Mouse (Mus musculus): ENCODE results near the gene Olfr26.
"Not testable (repeated sequence)": the region's sequence is repeated elsewhere in the genome, so short reads cannot be mapped to it uniquely, and the experiment has no call there.

Olfr26 gene

DNA sequence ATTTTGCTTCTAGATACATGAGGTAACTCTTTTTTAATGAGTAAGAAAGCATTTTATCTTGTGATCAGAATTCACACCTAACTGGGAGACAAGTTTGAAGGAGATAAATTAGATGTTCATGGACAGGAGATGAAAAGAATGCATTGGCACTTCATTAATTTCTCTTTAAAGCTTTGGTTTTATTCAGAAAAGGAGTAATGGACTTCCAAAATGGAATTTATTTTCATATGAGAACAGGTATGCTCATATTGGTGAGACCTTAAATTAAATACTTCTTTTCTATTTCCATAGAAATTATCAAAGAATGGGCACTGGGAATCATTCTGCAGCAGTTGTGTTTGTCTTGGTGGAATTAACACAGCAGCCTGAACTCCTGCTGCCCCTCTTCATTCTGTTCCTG lies at the start of gene Olfr26:
TSS of gene Olfr26 (plus strand) at position 301 of the 400 bp plus-strand sequence.
- no peak for DNase-seq (ENCODE audit: low spot score in 2 of 2)

DNA sequence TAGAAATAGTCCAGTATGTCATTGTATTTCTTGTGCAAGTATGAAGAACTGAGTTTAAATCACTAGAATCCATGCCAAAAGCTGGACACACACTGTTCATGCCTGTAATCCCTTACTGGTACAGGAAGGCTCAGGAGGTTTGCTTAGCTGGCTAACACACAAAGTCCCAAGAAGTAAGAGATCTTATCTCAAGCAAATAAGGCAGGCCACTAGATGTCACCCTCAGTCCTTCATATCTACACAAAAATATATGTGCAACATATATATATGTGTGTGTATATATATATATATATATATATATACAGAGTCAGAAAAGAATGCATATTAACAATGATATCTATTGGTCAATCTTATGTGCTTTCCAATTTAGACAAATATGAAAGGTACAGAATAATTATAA lies 49.2 kb upstream of the Olfr26 start:
- DNase-seq (ENCODE audit: low spot score in 2 of 2), result no peak

DNA sequence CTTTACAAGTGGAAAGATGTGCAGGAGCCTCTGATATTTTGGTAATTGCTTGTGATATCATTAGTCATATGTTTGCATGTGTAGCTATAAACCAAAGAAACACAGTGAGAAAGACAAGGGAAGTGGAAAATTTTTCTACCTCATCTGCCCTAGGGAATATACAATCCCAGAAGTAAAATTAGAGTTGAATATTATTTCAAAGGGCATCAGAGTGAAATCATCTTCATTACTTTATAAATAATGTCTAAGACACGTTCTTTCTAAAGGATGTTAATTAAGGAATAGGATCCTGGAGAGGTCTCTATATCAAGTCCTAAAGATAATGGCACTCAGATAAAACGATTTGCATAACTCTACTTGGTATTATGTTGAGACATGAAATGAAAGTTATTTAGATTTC lies 40.5 kb upstream of the Olfr26 start, which contains the start of gene Olfr922:
TSS of gene Olfr922 (plus strand) at position 301 of the 400 bp plus-strand sequence.
- no peak for DNase-seq (ENCODE audit: low spot score in 2 of 2)

DNA sequence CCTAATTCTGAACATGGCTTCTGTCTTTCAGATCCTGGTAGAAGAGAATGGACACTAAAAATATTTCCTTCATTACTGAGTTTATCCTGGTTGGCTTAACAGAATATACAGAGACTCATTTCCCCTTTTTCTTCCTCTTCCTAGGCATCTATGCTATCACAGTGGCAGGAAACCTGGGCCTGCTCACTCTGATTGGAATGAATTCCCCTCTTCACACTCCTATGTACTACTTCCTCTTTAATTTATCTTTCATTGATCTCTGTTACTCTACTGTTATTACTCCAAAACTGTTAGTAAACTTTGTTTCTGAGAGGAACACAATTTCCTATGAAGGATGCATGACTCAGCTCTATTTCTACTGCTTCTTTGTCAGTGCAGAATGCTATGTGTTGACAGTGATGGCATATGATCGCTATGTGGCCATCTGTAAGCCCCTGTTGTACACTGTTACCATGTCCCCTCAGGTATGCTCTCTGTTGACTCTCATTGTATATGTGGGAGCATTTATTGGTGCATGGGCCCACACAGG lies 39.3 kb upstream of the Olfr26 start:
- DNase-seq (ENCODE audit: low spot score in 2 of 2), result no peak

DNA sequence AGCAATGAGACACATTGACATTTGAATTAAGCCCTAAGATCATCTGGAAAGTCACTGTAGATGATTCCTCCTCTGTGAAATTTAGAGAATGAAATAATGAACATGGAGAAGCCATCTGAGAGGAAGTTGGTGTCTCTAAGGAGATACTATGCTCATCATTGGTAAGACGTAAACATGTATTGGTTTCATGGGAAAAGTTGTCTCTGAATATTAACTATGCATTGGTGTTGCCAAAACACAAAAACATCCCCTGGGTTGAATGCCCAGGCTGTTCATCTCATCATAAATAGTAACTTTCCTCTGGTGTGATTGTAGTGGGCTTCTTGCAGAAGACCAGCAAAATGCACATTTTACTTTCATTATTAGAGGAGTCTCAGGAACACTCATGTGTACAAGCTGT lies 28.6 kb upstream of the Olfr26 start, which contains the start of gene Olfr923:
TSS of gene Olfr923 (plus strand) at position 301 of the 400 bp plus-strand sequence.
- DNase-seq (ENCODE audit: low spot score in 2 of 2), result no peak

DNA sequence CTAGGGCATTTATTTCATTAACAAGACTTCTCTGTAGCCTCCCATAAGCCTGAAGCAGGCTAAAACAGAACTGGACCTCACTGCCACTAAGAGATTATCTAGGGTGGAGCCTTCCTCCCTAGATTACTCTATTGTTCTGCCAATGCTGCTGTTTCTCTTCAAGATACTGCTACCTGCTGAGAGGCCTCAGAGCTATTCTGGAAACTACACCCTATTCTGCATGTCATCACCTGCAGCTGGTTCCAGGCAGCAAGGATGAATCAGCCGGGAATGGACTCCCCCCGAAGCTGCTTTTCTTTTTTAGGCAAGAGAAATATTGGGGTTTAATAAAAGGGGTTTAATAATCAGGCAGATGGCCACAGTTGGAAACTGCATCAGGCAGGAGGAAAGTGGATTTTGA lies 21.8 kb upstream of the Olfr26 start:
- DNase-seq (ENCODE audit: low spot score in 2 of 2), result no peak

DNA sequence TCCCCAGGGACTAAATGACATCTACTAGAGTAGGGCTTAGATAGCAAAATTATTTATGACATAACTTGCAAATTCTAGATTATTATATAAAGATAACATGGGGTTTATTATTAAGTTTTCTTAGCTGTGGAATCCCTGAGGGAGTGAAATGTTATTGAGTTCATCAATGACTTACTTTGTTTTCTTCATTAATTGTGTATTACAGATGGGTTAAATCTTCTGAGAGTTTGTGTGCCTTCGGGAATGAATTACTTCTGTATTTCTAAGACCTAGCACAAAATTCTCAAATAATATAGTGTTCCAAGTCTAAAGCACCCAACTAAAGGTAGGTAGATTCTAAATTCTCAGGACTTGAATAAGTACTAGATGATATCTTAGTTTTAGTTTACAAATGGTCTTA lies 10.7 kb upstream of the Olfr26 start, which contains the start of gene Olfr924:
TSS of gene Olfr924 (plus strand) at position 301 of the 400 bp plus-strand sequence.
- DNase-seq (ENCODE audit: low spot score in 2 of 2), result no peak

DNA sequence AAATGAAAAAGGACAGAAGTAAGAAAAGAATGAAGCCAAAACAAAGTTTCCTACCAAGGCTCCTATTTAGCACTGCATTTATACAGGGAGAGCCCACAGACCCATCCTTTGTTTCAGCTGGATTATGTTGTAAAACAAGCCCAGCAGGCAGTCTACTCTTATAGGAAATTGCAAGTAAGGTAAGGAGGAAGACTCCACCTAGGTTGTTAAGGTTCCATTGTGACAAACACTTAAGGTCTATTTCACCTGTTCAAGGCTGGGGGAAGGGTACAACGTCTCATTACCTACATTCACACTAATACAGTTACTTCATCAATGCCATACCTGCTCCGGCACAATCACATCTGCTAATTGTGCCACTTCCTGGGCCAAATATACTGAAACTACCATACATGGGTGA lies 20.0 kb downstream of the Olfr26 start:
- DNase-seq (ENCODE audit: low spot score in 2 of 2), result not testable (repeated sequence)

DNA sequence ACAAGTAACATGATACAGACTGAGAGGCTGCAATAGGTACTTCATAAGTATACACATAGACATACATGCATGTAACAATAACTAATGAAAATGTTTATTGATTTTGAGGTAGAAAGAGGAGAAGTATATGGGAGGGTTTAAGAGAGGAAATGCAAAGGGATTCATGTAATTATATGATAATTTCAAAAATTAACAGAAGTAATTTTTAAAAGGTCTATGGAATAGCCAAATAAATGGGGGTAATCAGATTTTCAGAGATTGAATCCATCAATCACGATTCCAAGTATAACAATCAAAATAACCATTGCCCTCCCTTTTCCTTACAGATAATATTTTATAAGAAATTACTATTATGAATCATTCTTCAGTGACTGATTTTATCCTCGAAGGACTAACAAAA lies 22.0 kb downstream of the Olfr26 start, which contains the start of gene Olfr926:
TSS of gene Olfr926 (plus strand) at position 301 of the 400 bp plus-strand sequence.
- DNase-seq (ENCODE audit: low spot score in 2 of 2), result no peak
